Mouse (Mus musculus) thymus, postnatal 36 days (tissue): ENCODE data around the gene Gas1.

Experiments used
- DNase-seq, 2 experiments: peaks; one replicate each; pipeline ENCODE4 v3.0.0; 2022; ENCODE audit warnings: mixed read lengths in 2 of 2

Gas1 gene

DNA sequence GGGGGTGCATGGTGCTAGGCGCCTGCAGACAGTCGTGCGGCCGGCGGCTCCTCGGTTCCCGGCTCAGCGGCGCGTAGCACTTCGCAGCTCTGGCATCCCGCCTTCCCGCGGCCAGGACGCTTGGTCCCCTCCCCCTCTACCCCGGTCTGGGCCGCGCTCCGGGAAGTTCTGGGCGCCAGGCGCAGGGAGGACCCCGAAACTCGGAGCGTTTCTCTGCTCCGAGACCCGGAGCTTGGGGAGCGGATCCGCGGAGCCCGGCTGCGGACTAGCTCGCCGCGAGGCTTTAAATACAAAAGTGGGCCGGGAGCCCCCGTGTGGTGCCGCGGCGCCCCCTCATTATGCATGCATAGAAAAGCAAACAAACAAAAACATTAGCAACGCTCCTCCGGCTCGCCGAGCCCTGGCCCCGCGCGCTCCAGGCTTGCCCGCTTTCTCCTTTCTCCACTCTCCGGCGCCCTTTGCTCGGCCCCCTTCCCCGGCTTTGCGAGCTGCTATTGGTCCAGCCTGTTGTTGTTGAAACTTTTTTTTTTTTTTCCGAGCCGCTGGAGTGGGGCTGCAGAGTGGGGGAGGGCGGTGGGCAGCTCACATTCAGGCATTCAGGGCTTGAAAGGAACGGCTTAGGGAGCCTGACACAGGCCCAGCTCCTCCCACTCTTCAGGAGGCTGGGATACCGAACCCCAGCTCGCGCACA lies at the start of gene Gas1:
TSS of gene Gas1 (minus strand) at position 260 of the 691 bp plus-strand sequence.
- peak in 1 of 2 experiments; percentile 9 for DNase-seq

DNA sequence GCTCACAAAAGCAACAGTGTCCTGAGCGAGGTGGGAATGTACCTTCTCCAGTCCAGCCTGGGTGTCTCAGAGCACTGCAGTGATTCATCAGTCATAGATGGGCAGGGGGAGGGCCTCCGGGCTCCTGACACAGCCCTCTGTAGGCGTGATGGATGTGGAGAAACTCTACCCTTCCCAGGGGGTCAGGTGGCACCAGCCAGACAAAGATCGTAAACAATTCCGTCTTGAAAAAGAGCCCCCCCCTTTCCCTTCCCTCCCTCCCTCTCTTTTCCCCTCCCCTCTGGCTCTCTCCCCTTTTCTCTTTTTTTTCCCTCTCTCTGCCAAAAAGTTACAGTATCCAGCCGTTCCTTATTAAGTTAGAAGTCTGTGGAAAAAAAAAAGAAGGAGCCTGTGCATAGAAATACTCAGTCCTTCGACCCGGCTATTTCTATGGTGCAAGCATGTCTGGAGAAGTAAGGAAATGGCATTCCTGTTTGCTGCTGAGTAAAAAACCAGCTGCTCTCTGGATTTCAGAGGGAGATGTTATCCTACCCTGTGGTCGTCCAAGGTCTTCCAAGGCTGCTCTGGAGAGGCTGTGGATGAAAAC lies 49.2 kb upstream of the Gas1 start:
- no peak for DNase-seq

- DNase-seq = no peak
Measured at GRCm38 (mm10) chr13:60225736-60226135, 48.6 kb upstream of the Gas1 start.

DNA sequence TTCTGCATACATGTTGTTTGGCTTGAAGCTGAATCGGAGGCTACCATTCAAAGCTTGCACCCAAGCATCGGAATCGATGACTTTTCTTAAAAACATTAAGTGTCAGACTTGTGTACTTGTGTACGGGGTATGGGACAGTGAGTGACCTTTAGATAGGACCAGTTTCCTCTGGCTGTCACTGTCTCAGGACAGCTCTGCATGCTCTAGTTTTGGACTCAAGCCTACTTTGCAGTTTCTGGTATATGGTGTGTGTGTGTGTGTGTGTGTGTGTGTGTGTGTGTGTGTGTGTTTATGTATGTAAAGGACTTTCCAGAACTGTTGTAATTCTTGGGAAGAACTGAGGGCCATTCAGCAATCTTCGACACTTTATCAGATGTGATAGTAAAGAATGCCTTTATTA lies 48.1 kb upstream of the Gas1 start:
- no peak for DNase-seq

DNA sequence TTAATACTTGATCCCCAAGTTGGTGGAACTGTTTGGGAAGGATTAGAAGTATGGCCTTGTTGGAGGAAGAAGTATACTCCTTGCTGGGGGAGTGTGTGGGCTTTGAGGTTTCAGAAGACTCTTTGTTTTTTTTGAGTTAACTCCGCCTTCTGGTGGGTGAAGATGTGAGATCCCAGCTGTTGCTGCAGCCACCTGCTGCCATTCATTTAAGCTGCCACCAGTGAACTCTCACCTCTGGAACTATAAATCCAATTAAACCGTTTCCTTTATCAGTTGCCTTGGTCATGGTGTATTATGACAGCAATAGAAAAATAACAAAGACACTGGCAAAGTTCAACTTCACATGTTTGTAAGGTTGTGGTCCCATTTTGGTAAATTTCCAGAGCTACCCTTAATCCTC lies 46.6 kb upstream of the Gas1 start:
- DNase-seq = no peak

DNA sequence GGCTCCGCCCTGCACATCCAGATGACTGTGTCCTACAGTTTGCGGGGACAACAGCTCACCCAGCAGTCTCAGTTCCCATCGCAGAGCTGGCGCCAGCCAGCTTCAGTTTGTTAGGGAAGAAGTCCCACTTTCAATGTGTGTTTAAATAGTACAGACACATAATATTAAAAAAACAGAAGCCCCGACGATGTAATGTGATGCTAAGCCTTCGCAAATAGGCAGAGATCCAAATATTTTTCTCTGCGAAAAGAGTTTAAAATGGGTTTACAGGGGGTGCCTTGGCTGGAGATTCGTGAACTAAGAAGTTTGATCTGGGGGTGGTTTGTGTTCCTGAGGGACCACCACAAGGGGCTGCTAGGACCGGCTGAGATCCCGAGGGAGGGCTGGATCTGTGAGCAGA lies 45.2 kb upstream of the Gas1 start:
- DNase-seq = no peak

GRCm38 (mm10) chr13:60213896-60214295 lies 36.7 kb upstream of the Gas1 start:
- DNase-seq = no peak

DNA sequence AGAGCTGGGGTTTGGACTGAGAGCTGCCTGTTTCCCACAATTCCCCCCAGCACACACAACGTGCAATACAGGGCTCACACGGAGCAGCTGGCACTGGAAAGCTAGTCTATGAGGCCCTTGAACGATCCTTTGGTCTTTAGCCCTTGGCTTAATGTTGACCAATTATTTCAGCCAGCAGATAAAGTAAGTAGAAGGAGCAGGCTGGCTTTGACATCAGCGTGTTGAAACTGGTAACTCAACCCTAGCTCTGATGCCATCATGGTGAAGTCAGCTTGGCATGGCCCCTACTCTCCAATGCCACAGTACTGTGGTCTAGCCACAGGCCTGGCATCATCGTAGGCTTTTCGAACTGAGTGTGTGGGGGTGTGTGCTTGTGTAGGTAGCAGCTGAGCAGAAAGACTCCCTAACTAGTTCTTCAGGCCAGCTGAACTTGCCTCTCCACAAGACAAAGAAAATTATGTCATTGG lies 30.0 kb upstream of the Gas1 start:
- no peak for DNase-seq

GRCm38 (mm10) chr13:60204746-60205145 lies 27.6 kb upstream of the Gas1 start:
- no peak for DNase-seq

DNA sequence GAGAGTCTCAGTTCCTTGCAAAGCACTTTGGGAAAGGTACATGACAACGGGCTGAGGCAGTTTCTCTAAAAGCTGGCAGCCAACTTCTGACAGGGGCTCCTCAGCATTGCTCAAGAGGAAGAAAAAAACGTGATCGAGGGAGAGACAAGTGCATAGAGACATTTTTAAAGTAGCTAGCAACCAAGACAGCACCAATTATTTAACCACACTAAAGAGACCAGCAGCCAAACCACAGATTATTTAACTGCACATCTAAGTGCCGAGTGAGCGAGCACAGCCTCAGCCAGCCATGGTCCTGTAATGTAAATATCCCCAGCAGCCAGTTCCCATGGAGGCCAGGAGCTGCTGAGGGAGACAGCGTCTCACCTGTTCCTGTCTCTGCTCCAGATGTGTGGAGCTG lies 16.1 kb upstream of the Gas1 start:
- no peak for DNase-seq

DNA sequence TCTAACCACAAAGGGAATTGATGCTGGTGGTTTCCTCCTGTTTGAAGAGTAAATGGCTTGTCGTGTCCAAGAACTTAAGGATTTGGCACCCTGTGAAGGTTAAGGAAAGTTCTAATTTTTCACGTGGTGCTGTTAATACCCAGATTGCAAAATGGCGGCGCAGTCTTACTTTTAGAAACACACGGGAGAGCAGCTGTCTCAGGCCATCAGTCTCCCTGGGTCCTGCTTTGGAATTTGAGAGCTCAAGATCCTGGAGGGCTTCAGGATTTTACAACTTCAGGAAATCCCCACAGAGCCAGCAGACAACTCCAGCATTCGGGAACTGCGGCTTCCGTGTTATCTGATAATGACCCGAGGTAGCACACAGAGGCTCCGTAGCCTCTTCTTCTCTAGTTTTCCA lies 12.8 kb upstream of the Gas1 start:
- no peak for DNase-seq

GRCm38 (mm10) chr13:60188952-60189351 lies 11.8 kb upstream of the Gas1 start:
- DNase-seq = no peak

- DNase-seq = no peak
Measured at GRCm38 (mm10) chr13:60187276-60187675, 10.1 kb upstream of the Gas1 start.

DNA sequence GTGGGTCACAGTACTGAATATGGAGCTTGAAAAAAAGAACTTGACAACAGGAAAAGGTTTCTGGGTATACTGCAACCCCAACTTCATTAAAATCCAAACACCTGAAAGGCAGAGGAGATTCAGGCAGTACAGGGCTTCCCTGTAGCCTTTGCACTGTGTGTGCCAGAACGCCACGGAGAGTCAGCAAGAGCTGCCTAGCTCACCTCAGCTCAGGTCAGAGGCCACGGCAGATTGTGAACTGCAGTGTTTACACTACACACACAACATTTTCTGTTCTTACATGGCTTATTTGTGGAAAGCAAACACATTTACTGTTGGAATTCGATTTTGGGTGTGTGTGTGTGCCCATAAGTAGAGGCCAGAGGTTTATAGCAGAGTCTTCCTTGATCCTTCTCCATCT lies 5.2 kb upstream of the Gas1 start:
- DNase-seq = no peak

DNA sequence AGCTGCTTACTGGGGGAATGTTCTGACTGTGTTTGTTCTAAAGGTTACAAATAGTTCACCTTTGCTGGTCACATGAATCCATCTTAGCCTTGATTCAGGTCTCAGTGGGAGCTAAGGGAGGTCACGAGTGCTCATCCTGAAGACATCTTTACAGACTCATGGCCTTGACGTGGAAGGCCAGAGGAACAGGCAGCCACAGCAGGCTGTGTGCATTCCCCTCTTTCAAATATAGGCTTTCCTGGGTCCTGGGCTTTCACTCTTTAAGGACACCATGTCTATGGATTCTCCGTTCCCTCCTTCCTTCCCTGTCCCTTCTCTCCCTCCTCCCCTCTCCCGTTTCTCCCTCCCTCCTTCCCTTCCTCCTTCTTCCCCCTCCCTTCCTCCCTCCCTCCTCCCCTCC lies 2.5 kb upstream of the Gas1 start:
- no peak for DNase-seq

DNA sequence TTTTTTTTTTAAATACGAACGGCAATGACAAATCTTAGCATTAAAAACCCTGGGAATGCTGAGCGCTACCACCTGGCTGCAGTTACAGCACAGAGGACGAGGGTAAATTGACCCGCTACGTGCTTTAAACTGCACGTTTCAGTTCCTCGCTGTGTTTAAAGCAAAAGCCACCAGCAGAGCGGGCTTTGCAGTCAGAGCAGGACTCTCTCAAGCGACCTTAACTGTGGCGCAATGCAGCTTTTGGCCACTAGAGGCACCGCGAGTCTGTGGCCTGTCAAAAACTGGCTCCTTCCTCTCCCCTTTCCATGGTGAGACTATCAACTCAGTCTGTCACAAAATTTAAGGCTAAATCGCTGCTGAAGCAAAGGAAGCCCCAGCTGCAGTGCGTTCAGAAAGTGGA lies 1.3 kb upstream of the Gas1 start:
- peak; percentile 31 to 52 for DNase-seq

GRCm38 (mm10) chr13:60177797-60178110 lies 589 bp upstream of the Gas1 start:
- DNase-seq = no peak

DNA sequence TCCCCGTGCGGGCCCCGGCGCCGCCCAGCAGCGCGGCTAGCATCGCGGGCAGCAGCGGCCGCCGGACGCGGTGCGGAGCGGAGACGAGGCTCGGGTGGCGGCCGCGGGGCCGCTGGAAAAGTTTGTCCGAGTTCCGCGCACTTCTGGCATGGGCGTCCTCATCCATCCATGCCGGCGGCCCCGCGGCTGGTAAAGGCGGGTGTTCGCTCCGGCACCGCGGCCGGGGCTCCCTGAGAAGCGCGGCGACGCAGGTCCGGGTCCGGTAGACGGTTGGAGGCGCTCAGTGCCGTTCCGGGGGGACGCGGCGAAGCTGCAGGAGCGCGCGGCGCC lies 424 bp downstream of the Gas1 start:
- no peak for DNase-seq

DNA sequence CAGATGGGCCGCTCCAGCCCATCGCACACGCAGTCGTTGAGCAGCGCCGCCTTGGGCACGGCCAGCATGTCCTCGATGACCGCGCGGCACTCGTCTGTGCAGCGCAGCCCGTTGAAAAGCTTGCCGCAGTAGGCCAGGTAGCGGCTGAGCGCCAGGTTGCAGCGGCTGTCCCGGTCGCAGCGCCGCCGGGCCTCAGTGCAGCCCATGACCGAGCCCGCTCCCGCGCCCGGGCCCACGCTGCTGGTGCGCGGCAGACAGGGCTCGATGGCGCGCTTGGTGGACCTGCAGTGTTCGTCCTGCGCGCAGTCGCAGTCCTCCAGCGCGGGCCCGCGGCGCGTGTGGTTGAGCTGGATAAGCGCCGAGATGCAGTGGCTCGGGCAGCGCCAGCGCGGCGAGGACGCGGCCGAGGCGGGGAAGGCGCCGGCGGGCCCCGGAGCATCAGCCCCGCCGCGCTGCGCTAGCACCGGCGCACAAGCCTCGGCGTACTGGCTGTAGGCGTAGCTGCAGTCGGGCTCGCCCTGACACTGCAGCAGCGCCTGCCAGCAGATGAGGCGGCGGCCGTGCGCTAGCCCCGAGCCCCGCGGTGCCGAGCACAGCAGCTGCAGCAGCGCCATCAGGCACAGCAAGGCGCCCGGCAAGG lies 909 bp downstream of the Gas1 start:
- DNase-seq = no peak

DNA sequence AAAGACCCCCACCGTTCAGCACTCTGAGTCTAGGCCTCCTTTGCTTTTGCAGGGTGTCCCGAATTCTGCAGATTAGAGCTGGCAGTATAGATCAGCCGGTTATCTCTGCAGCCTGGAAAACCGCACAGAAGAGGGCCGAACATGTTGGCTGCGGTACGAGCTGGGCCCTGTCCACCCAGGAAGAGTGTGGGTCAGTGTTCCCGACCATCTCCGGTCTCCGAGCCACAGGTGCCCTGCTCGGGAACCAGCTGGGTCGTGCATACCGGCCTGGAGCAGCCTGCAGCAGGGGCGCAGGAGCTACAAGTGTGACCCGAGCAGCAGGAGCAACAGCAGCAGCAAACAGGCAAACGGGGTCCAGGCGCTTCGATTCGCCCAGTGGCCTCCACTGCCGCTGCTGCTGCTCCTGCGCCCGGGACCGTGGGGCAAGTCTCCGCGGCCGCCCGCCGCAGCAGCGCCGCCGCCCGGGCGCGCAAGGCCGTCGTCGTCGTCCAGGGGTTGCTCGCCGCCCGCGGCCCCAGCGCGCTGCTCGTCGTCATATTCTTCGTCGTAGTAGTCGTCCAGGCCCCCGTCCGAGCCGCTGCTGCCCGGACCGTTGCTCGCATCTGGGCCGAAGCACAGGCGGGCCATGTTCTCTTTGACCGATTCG lies 1.6 kb downstream of the Gas1 start:
- no peak for DNase-seq

DNA sequence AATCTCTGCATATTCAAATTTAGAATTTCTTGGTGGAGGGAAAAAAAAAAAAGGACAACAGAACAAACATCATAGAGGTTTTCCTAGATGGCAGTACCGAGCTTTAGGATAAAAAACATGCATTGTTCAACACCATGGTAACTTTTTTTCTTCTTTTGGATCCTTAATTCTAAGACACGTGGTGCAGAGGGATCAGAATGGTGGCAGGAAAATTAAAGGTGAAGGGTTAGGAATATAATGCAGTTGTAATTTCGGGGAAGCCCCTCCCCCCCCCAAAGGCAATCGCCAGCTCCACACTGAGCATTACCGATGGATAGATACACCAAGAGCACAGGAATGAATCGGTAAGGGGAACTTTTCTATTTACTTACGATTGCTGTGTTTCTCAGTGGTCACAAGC lies 2.2 kb downstream of the Gas1 start:
- no peak for DNase-seq

DNA sequence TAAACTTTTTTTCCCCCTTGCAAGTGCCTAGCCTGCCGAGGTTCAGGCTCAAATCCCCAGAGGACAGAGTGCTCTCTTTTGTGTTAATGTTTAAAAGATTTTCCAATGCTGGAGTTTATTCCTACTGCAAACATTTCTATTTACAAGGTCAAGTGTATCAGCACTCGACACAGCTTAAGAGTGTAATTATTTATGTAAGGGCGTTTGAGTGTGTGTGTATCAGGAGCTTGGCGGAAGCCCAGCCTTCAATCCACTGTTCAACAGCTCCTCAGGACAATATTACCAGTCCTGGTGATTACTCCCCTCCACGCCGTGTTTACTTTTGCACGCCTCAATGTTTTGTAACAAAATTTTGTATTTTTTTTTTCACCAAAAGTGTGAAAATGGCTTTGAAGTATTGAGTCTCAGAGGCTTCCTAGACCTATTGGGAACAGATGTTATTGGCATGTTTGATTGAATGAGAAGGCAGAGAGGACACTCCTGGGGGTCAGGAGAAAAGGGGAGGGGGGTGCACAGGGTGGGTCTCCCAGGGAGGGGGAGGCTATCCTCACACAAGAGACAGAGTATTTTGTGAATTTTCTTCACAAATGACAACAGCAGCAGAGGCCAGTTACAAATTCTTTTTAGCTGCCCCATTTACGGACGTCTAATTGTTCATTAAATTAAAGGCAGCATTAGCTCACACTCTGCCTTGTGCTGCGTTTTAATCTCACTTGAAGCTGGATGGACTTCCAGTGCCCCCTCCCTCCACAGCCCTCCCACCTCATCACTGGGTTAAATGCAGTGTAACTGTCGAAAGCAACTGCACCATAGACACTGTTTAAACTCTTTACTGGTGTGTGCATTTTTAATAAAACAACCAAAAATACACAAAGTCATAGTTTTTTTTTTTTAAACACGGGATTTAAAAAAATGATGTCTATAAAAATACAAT lies 3.3 kb downstream of the Gas1 start:
- DNase-seq = no peak

DNA sequence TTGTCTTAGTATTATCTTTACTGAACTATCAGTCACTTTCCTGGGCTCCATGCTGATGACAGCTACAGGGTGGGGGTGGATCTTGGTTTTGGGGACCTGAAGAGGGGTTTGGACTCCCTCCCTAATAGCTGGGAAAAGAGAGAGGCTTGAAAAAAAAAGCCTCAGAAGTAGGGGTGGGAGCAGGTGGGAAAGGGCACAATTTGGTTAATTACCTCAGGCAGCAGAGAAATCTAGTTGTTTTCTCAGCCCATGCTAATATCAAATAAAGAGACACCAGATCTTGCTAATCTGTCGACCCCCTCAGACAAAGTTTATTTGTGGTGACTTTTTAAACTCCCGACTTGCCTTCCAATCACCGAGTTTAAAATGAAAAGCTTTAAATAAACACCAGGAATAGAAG lies 4.0 kb downstream of the Gas1 start:
- DNase-seq = no peak
